Mouse (Mus musculus) CH12.LX (cell line): ENCODE results near the gene Atp4a.

Experiments
- CTCF ChIP-seq, 2 experiments: IDR thresholded peaks in 1 of 2; conservative IDR thresholded peaks in 1 of 2; 2 replicates each; pipeline ENCODE4 v1.5.1; 2011 to 2012; ENCODE audit warnings: low read depth in 2 of 2, low read length in 2 of 2, improper control_type of control experiment in 1 of 2, inconsistent platforms in 1 of 2, mild to moderate bottlenecking in 1 of 2, moderate library complexity in 1 of 2
- EP300 ChIP-seq: IDR thresholded peaks from 2 replicates; pipeline ENCODE4 v1.6.1; 2011; ENCODE audit warnings: low read length, improper control_type of control experiment
- ETS1 ChIP-seq: conservative IDR thresholded peaks from 2 replicates; pipeline ENCODE4 v1.6.1; 2012; ENCODE audit warnings: low read depth, mild to moderate bottlenecking, inconsistent platforms, low read length, improper control_type of control experiment, moderate library complexity
- JUND ChIP-seq: conservative IDR thresholded peaks from 2 replicates; pipeline ENCODE4 v1.6.1; 2011; ENCODE audit warnings: low read depth, low read length, improper control_type of control experiment
- MAFK ChIP-seq: IDR thresholded peaks from 2 replicates; pipeline ENCODE4 v1.6.1; 2011; ENCODE audit warnings: low read length, improper control_type of control experiment; ENCODE audit not compliant: insufficient replicate concordance
- MAX ChIP-seq: IDR thresholded peaks from 2 replicates; pipeline ENCODE4 v1.6.1; 2011; ENCODE audit warnings: low read length, improper control_type of control experiment
- MEF2A ChIP-seq: IDR thresholded peaks from 2 replicates; pipeline ENCODE4 v1.6.1; 2014; ENCODE audit warnings: low read depth, mild to moderate bottlenecking, inconsistent platforms, low read length, improper control_type of control experiment, borderline replicate concordance
- MXI1 ChIP-seq: IDR thresholded peaks from 2 replicates; pipeline ENCODE4 v1.6.1; 2011; ENCODE audit warnings: mild to moderate bottlenecking, low read depth, low read length, improper control_type of control experiment
- MYC ChIP-seq: IDR thresholded peaks from 2 replicates; pipeline ENCODE4 v1.6.1; 2011; ENCODE audit warnings: low read depth, mild to moderate bottlenecking, improper control_type of control experiment, low read length
- NELFE ChIP-seq: IDR thresholded peaks from 2 replicates; pipeline ENCODE4 v1.6.1; 2011; ENCODE audit warnings: low read depth, low read length, improper control_type of control experiment
- POLR2A ChIP-seq: IDR thresholded peaks from 2 replicates; pipeline ENCODE4 v1.6.1; 2011; ENCODE audit warnings: low read depth, mild to moderate bottlenecking, improper control_type of control experiment, low read length
- POLR2AphosphoS2 ChIP-seq: IDR thresholded peaks from 2 replicates; pipeline ENCODE4 v1.6.1; 2011; ENCODE audit warnings: low read depth, low read length, improper control_type of control experiment
- USF1 ChIP-seq: IDR thresholded peaks from 2 replicates; pipeline ENCODE4 v1.6.1; 2014; ENCODE audit warnings: low read depth, mild to moderate bottlenecking, inconsistent platforms, low read length, improper control_type of control experiment
- ZC3H11A ChIP-seq: IDR thresholded peaks from 2 replicates; pipeline ENCODE4 v1.6.1; 2012; ENCODE audit warnings: low read depth, mild to moderate bottlenecking, inconsistent platforms, low read length, improper control_type of control experiment

DNA sequence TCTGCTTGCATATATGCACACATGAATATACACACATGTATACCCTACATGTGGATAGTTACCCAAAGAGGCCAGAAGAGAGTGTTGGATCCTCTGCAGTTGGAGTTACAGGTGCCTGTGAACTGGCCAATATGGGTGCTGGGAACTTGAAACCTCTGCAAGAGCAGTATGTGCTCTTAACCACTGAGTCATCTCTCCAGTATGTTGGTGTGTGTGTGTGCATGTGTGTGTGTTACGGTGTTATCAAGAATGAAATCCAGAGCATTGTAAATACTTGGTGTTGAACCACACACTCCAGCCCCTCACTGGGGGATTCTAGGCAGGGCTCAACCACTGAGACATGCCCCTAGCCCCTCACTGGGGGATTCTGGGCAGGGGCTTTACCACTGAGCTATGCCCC, 4.6 kb upstream of the Atp4a start:
- no peak for TF ChIP-seq CTCF (conservative IDR thresholded peaks at IDR 0.05 in 1 of 2, IDR thresholded peaks at IDR 0.05 in 1 of 2; ENCODE audit: low read depth in 2 of 2, low read length in 2 of 2)
- TF ChIP-seq EP300: no peak
- TF ChIP-seq POLR2A: no peak
- no peak for TF ChIP-seq POLR2AphosphoS2
- TF ChIP-seq MAX: no peak
- TF ChIP-seq USF1: no peak
- no peak for TF ChIP-seq MAFK
- TF ChIP-seq ETS1: no peak
- no peak for TF ChIP-seq MYC
- no peak for TF ChIP-seq MEF2A
- no peak for TF ChIP-seq JUND
- no peak for TF ChIP-seq ZC3H11A
- no peak for TF ChIP-seq NELFE
- no peak for TF ChIP-seq MXI1
